Mouse (Mus musculus) CD8-positive naive resting alpha-beta T cell, adult 57 days (primary cell): ENCODE measurements around the gene Amotl1. TPM values are rescaled to one million over a fixed set of nuclear protein-coding genes. Genes with fewer than 3 reads are reported as not detected.

Experiments
- total RNA-seq: library from RNA; stranded (reverse); gene quantifications from one replicate; pipeline ENCODE4 v1.2.4, GENCODE M21; 2023

Amotl1 gene
- total RNA-seq = not detected

DNA sequence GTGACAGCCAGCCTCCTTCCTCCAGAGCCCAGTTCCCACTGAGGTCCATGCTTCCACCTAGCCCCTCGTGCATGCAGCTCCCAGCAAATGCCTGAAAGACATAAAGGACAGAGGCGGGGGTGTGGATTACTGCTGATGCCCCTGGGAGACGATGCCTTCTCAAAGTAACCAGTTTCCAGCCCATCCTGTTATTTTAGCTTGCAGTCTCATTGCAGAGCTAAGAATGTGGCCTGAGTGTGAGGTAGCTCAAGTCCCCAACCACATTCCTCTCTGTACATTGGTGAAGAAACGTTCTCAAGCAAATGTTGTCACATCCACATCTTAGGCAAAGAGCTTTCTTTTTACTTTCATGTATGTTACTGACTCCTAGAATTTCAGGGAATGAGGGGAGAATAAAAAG, at the start of gene Amotl1:
Gene Amotl1 (minus strand): TSS at position 101 of the 400 bp plus-strand sequence.

DNA sequence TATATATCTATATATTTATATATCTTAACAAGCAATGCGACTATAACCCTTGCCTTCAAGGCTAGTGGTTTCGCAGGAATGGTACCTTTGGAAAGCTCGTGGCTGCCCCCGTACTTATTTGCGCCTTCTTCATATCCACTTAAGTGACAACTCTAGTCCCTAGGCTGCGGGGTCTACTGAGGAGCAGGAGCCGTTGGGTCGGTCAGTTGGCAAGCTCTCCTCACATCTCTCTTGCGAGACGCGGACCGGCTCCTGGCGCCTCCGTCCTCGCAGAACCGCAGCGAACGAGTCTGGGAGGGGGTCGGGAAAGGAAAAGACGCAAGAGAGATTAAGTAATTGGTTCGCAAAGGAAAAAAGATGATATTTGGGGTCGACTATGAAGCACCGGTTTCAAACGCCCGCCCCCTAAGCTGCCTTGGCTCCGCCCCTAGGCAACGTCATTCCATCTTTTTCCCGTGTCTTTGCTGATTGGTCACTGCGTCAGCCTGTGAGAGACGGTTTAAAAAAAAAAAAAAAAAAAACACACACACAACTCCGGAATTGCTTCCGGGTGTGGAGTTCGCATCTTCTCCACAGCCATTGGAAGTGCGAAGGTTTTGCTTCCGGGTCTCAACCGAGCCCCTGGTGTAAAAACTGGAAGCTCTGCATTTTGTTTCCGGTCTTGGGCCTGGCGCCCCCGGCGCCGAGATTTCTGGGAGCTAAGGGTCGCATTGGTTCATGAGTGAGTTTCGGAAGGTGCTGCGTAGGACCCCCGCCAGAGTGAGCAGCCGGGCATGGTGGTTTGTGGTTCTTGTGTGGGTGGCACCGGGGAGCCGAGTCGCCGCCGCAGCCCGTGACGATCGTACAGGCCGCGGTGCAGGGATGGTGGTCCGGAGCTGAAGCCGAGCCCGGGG, 144.6 kb downstream of the Amotl1 start, which contains the start of the genes Kdm4d and Cwc15:
Gene Kdm4d (minus strand): TSS at position 460 of the 893 bp plus-strand sequence.
Gene Cwc15 (plus strand): TSS at position 595 of the 893 bp plus-strand sequence.

Other genes starting within 250 kb of the Amotl1 start
- 0.49 TPM for gene Kdm4d, start 144.6 kb downstream of the Amotl1 start, total RNA-seq
- gene Cwc15, start 144.4 kb downstream of the Amotl1 start, total RNA-seq = 104 TPM
- gene Piwil4, start 95.7 kb upstream of the Amotl1 start, total RNA-seq = not detected
- 0.24 TPM for gene Fut4, start 107.3 kb upstream of the Amotl1 start, total RNA-seq
- not detected for gene 1700012B09Rik, start 126.0 kb upstream of the Amotl1 start, total RNA-seq
- gene Mre11a, start 139.6 kb upstream of the Amotl1 start, total RNA-seq = 49.5 TPM
- gene Ankrd49, start 139.8 kb upstream of the Amotl1 start, total RNA-seq = 30.3 TPM
- 1.6 TPM for gene Gpr83, start 215.2 kb upstream of the Amotl1 start, total RNA-seq